Mouse (Mus musculus) Patski (cell line): Measurements from ENCODE around the gene Tmem182. TPM values are rescaled to one million over a fixed set of nuclear protein-coding genes. Genes with fewer than 3 reads are reported as not detected.

Experiments used
- ATAC-seq: fragments of 100-300 bp; one replicate; pipeline ENCODE4 v1.8.0; 2021
- CTCF ChIA-PET: fragments of 350-600 bp; sonication (Branson Sonifier 250); formaldehyde crosslinking; loops from one replicate; lab custom pipeline; 2022; ENCODE audit warnings: inconsistent platforms; lab: Charles Lee
- POLR2A ChIA-PET: fragments of 350-600 bp; sonication (Branson Sonifier 250); formaldehyde crosslinking; loops from one replicate; lab custom pipeline; 2022; ENCODE audit warnings: antibody characterized with exemption, inconsistent platforms; lab: Charles Lee
- DNase-seq: peaks from one replicate; pipeline ENCODE4 v3.0.0-alpha.2; 2011; ENCODE audit warnings: low read depth, low spot score
- H3K27me3 ChIP-seq: fragments of 371-371 bp; one replicate; pipeline ENCODE4 v1.5.1; 2021
- CTCF ChIP-seq: fragments of 100-300 bp; IDR thresholded peaks from one replicate; pipeline ENCODE4 v1.5.1; 2021
- in situ Hi-C: fragments of 300-500 bp; cut with MboI; formaldehyde crosslinking; loops from 3 replicates; pipeline ENCODE4 v1.11.1; 2018; ENCODE audit warnings: low pct_unique_long_range_greater_than_20kb, mixed read lengths
- polyA plus RNA-seq: library from polyadenylated mRNA; unstranded; gene quantifications from one replicate; pipeline ENCODE4 v1.2.3, GENCODE M21; 2021

The Tmem182 gene
- polyA plus RNA-seq = not detected

GRCm38 (mm10) chr1:40805351-40805750 lies at the start of gene Tmem182:
Tmem182 (plus strand) TSS chr1:40805601.
- DNase-seq = no peak
- no peak for ATAC-seq
- peaks cover 33% of the 10 kb centered on the region for H3K27me3 ChIP-seq
- ChIA-PET CTCF (no interaction called here), POLR2A (no interaction called here)
- no peak for TF ChIP-seq CTCF
- in situ Hi-C loops = no loop called here

- DNase-seq (no peak), ATAC-seq (no peak)
- CTCF ChIA-PET = interaction anchor here (0.7 kb wide), 1 partner anchor 9 kb away, joined by 3 read pairs; no protein-coding TSS in a partner anchor
- no peak for TF ChIP-seq CTCF
- peaks cover 27% of the 10 kb centered on the region for H3K27me3 ChIP-seq
- POLR2A ChIA-PET = no interaction called here
- in situ Hi-C loops = loop anchor here (10.0 kb wide), 1 partner anchor 175 kb away; the partner anchor contains the start of gene Slc9a4
These were observed 45.5 kb upstream of the Tmem182 start for GRCm38 (mm10) chr1:40759751-40760445.

- POLR2A ChIA-PET = interaction anchor here (0.7 to 0.9 kb wide), 2 partner anchors 11 to 106 kb away, joined by 3 read pairs; no protein-coding TSS in a partner anchor
- TF ChIP-seq CTCF = peak; percentile 36
- DNase-seq = no peak
- in situ Hi-C loops = loop anchor here (10.0 kb wide), 1 partner anchor 179 kb away; the partner anchor contains the start of gene Slc9a4
- no peak for ATAC-seq
- H3K27me3 ChIP-seq = no peaks in the 10 kb centered on the region
- CTCF ChIA-PET = interaction anchor here (0.8 to 2.5 kb wide), 3 partner anchors 8 to 12 kb away, joined by 3 to 7 read pairs (median 5); no protein-coding TSS in a partner anchor
These were observed 41.4 kb upstream of the Tmem182 start for GRCm38 (mm10) chr1:40764042-40764441.

- in situ Hi-C loops = loop anchor here (10.0 kb wide), 1 partner anchor 180 kb away; the partner anchor contains the start of gene Slc9a4
- no peak for ATAC-seq
- ChIA-PET CTCF (interaction anchor here (0.8 to 2.5 kb wide), 3 partner anchors 9 to 11 kb away, joined by 3 to 7 read pairs (median 5); no protein-coding TSS in a partner anchor), POLR2A (no interaction called here)
- TF ChIP-seq CTCF = no peak
- DNase-seq = no peak
- H3K27me3 ChIP-seq = no peaks in the 10 kb centered on the region
These were observed 40.6 kb upstream of the Tmem182 start for GRCm38 (mm10) chr1:40764701-40765275.

GRCm38 (mm10) chr1:40765521-40765920 lies 39.9 kb upstream of the Tmem182 start:
- no peak for ATAC-seq
- ChIA-PET POLR2A (no interaction called here), CTCF (interaction anchor here (1.9 to 2.5 kb wide), 2 partner anchors 10 to 12 kb away, joined by 5 to 7 read pairs; no protein-coding TSS in a partner anchor)
- no peak for DNase-seq
- no peaks in the 10 kb centered on the region for H3K27me3 ChIP-seq
- TF ChIP-seq CTCF = no peak
- in situ Hi-C loops = loop anchor here (10.0 kb wide), 1 partner anchor 181 kb away; the partner anchor contains the start of gene Slc9a4

- H3K27me3 ChIP-seq = no peaks in the 10 kb centered on the region
- CTCF ChIA-PET = no interaction called here
- ATAC-seq (no peak), DNase-seq (no peak)
- POLR2A ChIA-PET = no interaction called here
- in situ Hi-C loops = loop anchor here (10.0 kb wide), 1 partner anchor 183 kb away; the partner anchor contains the start of gene Slc9a4
- no peak for TF ChIP-seq CTCF
These were observed 37.8 kb upstream of the Tmem182 start for GRCm38 (mm10) chr1:40767588-40767987.

GRCm38 (mm10) chr1:40768606-40769005 lies 36.8 kb upstream of the Tmem182 start:
- no peaks in the 10 kb centered on the region for H3K27me3 ChIP-seq
- ATAC-seq (peak; percentile 44), DNase-seq (no peak)
- ChIA-PET CTCF (interaction anchor here (0.6 to 1.6 kb wide), 4 partner anchors 9 to 17 kb away, joined by 3 to 5 read pairs (median 4); no protein-coding TSS in a partner anchor), POLR2A (no interaction called here)
- in situ Hi-C loops = loop anchor here (10.0 kb wide), 1 partner anchor 184 kb away; the partner anchor contains the start of gene Slc9a4
- TF ChIP-seq CTCF = peak; percentile 67

GRCm38 (mm10) chr1:40769331-40769894 lies 36.0 kb upstream of the Tmem182 start:
- CTCF ChIA-PET = interaction anchor here (0.6 to 2.7 kb wide), 5 partner anchors 10 to 16 kb away, joined by 3 to 7 read pairs (median 4); no protein-coding TSS in a partner anchor
- TF ChIP-seq CTCF = no peak

GRCm38 (mm10) chr1:40771196-40771970 lies 34.0 kb upstream of the Tmem182 start:
- in situ Hi-C loops = no loop called here
- DNase-seq (no peak), ATAC-seq (no peak)
- POLR2A ChIA-PET = no interaction called here
- no peak for TF ChIP-seq CTCF
- CTCF ChIA-PET = interaction anchor here (2.7 kb wide), 1 partner anchor 15 kb away, joined by 7 read pairs; no protein-coding TSS in a partner anchor
- H3K27me3 ChIP-seq = no peaks in the 10 kb centered on the region

More at GRCm38 (mm10) chr1:40769331-40769894, 36.0 kb upstream of the Tmem182 start:
- in situ Hi-C loops = loop anchor here (10.0 kb wide), 1 partner anchor 185 kb away; the partner anchor contains the start of gene Slc9a4
- DNase-seq (no peak), ATAC-seq (no peak)
- no peaks in the 10 kb centered on the region for H3K27me3 ChIP-seq
- POLR2A ChIA-PET = no interaction called here

GRCm38 (mm10) chr1:40773234-40773633 lies 32.2 kb upstream of the Tmem182 start:
- DNase-seq (peak; percentile 3), ATAC-seq (peak; percentile 79)
- TF ChIP-seq CTCF = no peak
- no peaks in the 10 kb centered on the region for H3K27me3 ChIP-seq
- ChIA-PET CTCF (no interaction called here), POLR2A (no interaction called here)
- in situ Hi-C loops = no loop called here
